Comparison of ENCODE assay signal across 16 mouse cellular contexts in the genomic region with DNA sequence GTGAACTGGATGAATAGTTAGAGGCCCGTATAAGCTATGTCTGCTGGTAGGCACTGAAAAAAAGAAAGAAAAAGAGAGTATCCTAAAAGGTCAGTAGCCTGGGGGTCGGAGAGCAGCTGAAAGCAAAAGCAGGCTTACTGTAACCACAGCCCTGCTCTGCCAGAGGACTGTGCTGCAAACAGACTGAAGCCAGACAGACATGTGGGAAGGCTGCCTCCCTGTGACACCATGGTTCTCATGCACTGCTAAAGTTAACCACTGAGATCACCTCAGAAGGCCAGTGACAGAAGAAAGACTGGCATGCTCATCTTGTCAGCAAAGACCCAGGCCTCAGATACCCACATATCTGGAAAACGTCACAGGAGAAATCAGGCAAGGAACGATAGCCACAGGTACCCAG.
A peak's percentile ranks its signal among the peaks of the same experiment; 100 is the strongest.
DNase-seq lines count a peak whose midpoint lies in the region; ATAC-seq and TF ChIP-seq lines count a peak whose summit lies in the region.
"Had no signal": no experiment of that assay in that cellular context is flagged by ENCODE, and none has a peak within 500 bp of the region (broad histone marks: within the 10 kb centered on the region; RNA-seq: fewer than 3 reads in every experiment).

No protein-coding gene starts in this region.

- H3K9ac ChIP-seq in forebrain, postnatal 0 days = no peak overlapping the region
- H3K9ac ChIP-seq in forebrain, embryonic 11.5 days (ENCODE audit: low read length) = no peak overlapping the region
- no peak overlapping the region for H3K9ac ChIP-seq in heart, embryonic 16.5 days (ENCODE audit: low read length)
- no peak overlapping the region for H3K9ac ChIP-seq in midbrain, postnatal 0 days (replicated peaks; ENCODE audit: low read length, poor library complexity, severe bottlenecking)
- no peak overlapping the region for H3K9ac ChIP-seq in midbrain, embryonic 15.5 days
- H3K9ac ChIP-seq: forebrain, embryonic 12.5 days; liver, embryonic 14.5 days had no signal

- no peak for DNase-seq in forebrain, postnatal 0 days
- no peak for DNase-seq in forebrain, embryonic 11.5 days (ENCODE audit: low spot score)
- no peak for DNase-seq in heart, embryonic 10.5 days (ENCODE audit: low spot score)
- no peak for DNase-seq in midbrain, postnatal 0 days (ENCODE audit: low spot score)
- no peak for DNase-seq in thymus, postnatal 25 days
- DNase-seq: cerebellum, adult 8-10 months; gastrocnemius, postnatal 25 days; thymus, postnatal 36 days had no signal

- WGBS in forebrain, postnatal 0 days = 69% methylated on average over 4 of the region's 4 CpGs
- 69% methylated on average over 4 of the region's 4 CpGs for WGBS in forebrain, embryonic 11.5 days
- 54% methylated on average over 4 of the region's 4 CpGs for WGBS in heart, embryonic 16.5 days
- 41% methylated on average over 4 of the region's 4 CpGs for WGBS in heart, embryonic 10.5 days
- 75% methylated on average over 4 of the region's 4 CpGs for WGBS in midbrain, postnatal 0 days
- 63% methylated on average over 4 of the region's 4 CpGs for WGBS in midbrain, embryonic 15.5 days

- H3K4me1 ChIP-seq in forebrain, postnatal 0 days (ENCODE audit: insufficient read depth) = no peaks in the 10 kb centered on the region
- peaks cover 19% of the 10 kb centered on the region for H3K4me1 ChIP-seq in forebrain, embryonic 11.5 days (replicated peaks; ENCODE audit: control insufficient read depth, insufficient read depth, low read length)
- H3K4me1 ChIP-seq in heart, embryonic 16.5 days (ENCODE audit: control insufficient read depth, insufficient read depth, low read length) = peaks cover 50% of the 10 kb centered on the region
- H3K4me1 ChIP-seq in heart, embryonic 10.5 days = peaks cover 65% of the 10 kb centered on the region
- H3K4me1 ChIP-seq in midbrain, postnatal 0 days (ENCODE audit: insufficient read depth, low read length) = 0 out of 2 replicates have a peak, but pooled peaks cover 7% of the 10 kb centered on the region
- peaks cover 56% of the 10 kb centered on the region for H3K4me1 ChIP-seq in midbrain, embryonic 15.5 days

- H3K27ac ChIP-seq in forebrain, postnatal 0 days (ENCODE audit: low read depth, low read length) = no peak overlapping the region
- no peak overlapping the region for H3K27ac ChIP-seq in forebrain, embryonic 11.5 days (ENCODE audit: low read depth, low read length)
- peak overlapping the region; percentile 44; the same call in 1 of the 2 replicates for H3K27ac ChIP-seq in heart, embryonic 16.5 days (ENCODE audit: low read length)
- no peak overlapping the region for H3K27ac ChIP-seq in heart, embryonic 10.5 days
- no peak overlapping the region for H3K27ac ChIP-seq in midbrain, postnatal 0 days (ENCODE audit: low read depth, low read length)
- no peak overlapping the region for H3K27ac ChIP-seq in midbrain, embryonic 15.5 days
- H3K27ac ChIP-seq: embryonic facial prominence, embryonic 10.5 days; forebrain, embryonic 12.5 days; liver, embryonic 14.5 days; macrophage had no signal

- no peaks in the 10 kb centered on the region for H3K27me3 ChIP-seq in forebrain, postnatal 0 days (ENCODE audit: insufficient read depth, low read length)
- no peaks in the 10 kb centered on the region for H3K27me3 ChIP-seq in forebrain, embryonic 11.5 days (ENCODE audit: control insufficient read depth, insufficient read depth, low read length)
- H3K27me3 ChIP-seq in heart, embryonic 16.5 days (ENCODE audit: control insufficient read depth, insufficient read depth, low read length) = no peaks in the 10 kb centered on the region
- H3K27me3 ChIP-seq in heart, embryonic 10.5 days (ENCODE audit: insufficient read depth, poor library complexity, severe bottlenecking) = no peaks in the 10 kb centered on the region
- H3K27me3 ChIP-seq in midbrain, postnatal 0 days (ENCODE audit: insufficient read depth, low read length) = no peaks in the 10 kb centered on the region
- H3K27me3 ChIP-seq in midbrain, embryonic 15.5 days (replicated peaks) = no peaks in the 10 kb centered on the region
- H3K27me3 ChIP-seq: forebrain, embryonic 12.5 days had no signal

- H3K9me3 ChIP-seq in forebrain, postnatal 0 days (ENCODE audit: low read length) = no peaks in the 10 kb centered on the region
- H3K9me3 ChIP-seq in forebrain, embryonic 11.5 days (ENCODE audit: control insufficient read depth, low read length) = no peaks in the 10 kb centered on the region
- H3K9me3 ChIP-seq in heart, embryonic 16.5 days (replicated peaks; ENCODE audit: control insufficient read depth, low read length) = no peaks in the 10 kb centered on the region
- H3K9me3 ChIP-seq in heart, embryonic 10.5 days = no peaks in the 10 kb centered on the region
- no peaks in the 10 kb centered on the region for H3K9me3 ChIP-seq in midbrain, postnatal 0 days (ENCODE audit: low read length)
- no peaks in the 10 kb centered on the region for H3K9me3 ChIP-seq in midbrain, embryonic 15.5 days
- H3K9me3 ChIP-seq: embryonic facial prominence, embryonic 10.5 days; forebrain, embryonic 12.5 days had no signal

- no peak overlapping the region for H3K4me2 ChIP-seq in forebrain, postnatal 0 days (ENCODE audit: low read depth)
- no peak overlapping the region for H3K4me2 ChIP-seq in forebrain, embryonic 11.5 days (ENCODE audit: low read depth, low read length, severe bottlenecking)
- no peak overlapping the region for H3K4me2 ChIP-seq in heart, embryonic 16.5 days (ENCODE audit: low read depth, low read length)
- no peak overlapping the region for H3K4me2 ChIP-seq in midbrain, postnatal 0 days (ENCODE audit: low read depth, low read length, poor library complexity, severe bottlenecking)
- H3K4me2 ChIP-seq in midbrain, embryonic 15.5 days = no peak overlapping the region
- H3K4me2 ChIP-seq: forebrain, embryonic 12.5 days; midbrain, embryonic 11.5 days had no signal

- TF ChIP-seq CTCF in forebrain, postnatal 0 days (IDR thresholded peaks at IDR 0.05; ENCODE audit: low read depth) = peak; percentile 14; the same call in 1 of the 2 replicates
- 0 out of 2 replicates have a peak, but pooled peaks have one; percentile 13 for TF ChIP-seq CTCF in midbrain, postnatal 0 days (IDR thresholded peaks at IDR 0.05)

- ATAC-seq in forebrain, postnatal 0 days = no peak
- ATAC-seq in forebrain, embryonic 11.5 days (replicated peaks; ENCODE audit: low FRiP score) = no peak
- ATAC-seq in heart, embryonic 16.5 days (replicated peaks; ENCODE audit: extremely low read depth, insufficient read depth, low FRiP score) = peak; percentile 54; the same call in 1 of the 2 replicates
- ATAC-seq in midbrain, postnatal 0 days (ENCODE audit: low FRiP score) = no peak
- no peak for ATAC-seq in midbrain, embryonic 15.5 days (replicated peaks)
- ATAC-seq: inflammation-experienced regulatory T-cells, adult 6 months had no signal

- H3K36me3 ChIP-seq in forebrain, postnatal 0 days (ENCODE audit: insufficient read depth) = no peaks in the 10 kb centered on the region
- H3K36me3 ChIP-seq in forebrain, embryonic 11.5 days (ENCODE audit: control insufficient read depth, insufficient read depth, low read length) = no peaks in the 10 kb centered on the region
- no peaks in the 10 kb centered on the region for H3K36me3 ChIP-seq in heart, embryonic 16.5 days (ENCODE audit: control insufficient read depth, insufficient read depth)
- H3K36me3 ChIP-seq in heart, embryonic 10.5 days = no peaks in the 10 kb centered on the region
- H3K36me3 ChIP-seq in midbrain, postnatal 0 days (ENCODE audit: insufficient read depth, low read length) = no peaks in the 10 kb centered on the region
- no peaks in the 10 kb centered on the region for H3K36me3 ChIP-seq in midbrain, embryonic 15.5 days (replicated peaks)
- H3K36me3 ChIP-seq: embryonic facial prominence, embryonic 10.5 days; forebrain, embryonic 12.5 days had no signal

- no peak overlapping the region for H3K4me3 ChIP-seq in forebrain, postnatal 0 days (ENCODE audit: low read depth, low read length)
- no peak overlapping the region for H3K4me3 ChIP-seq in forebrain, embryonic 11.5 days (ENCODE audit: low read depth, low read length)
- no peak overlapping the region for H3K4me3 ChIP-seq in heart, embryonic 16.5 days (ENCODE audit: low read length)
- no peak overlapping the region for H3K4me3 ChIP-seq in heart, embryonic 10.5 days
- H3K4me3 ChIP-seq in midbrain, postnatal 0 days (ENCODE audit: low read depth, low read length) = no peak overlapping the region
- H3K4me3 ChIP-seq in midbrain, embryonic 15.5 days = no peak overlapping the region
- H3K4me3 ChIP-seq: embryonic facial prominence, embryonic 10.5 days; forebrain, embryonic 12.5 days had no signal
